Comparison of ENCODE assay signal across 16 mouse cellular contexts in genomic region chr11:95022237-95022992, GRCm38 (mm10). TPM values are rescaled to one million over a fixed set of nuclear protein-coding genes. Genes with fewer than 3 reads are reported as not detected.
DNase-seq lines count a peak whose midpoint lies in the region; ATAC-seq and TF ChIP-seq lines count a peak whose summit lies in the region.
"Had no signal": no experiment of that assay in that cellular context is flagged by ENCODE, and none has a peak within 500 bp of the region (broad histone marks: within the 10 kb centered on the region; RNA-seq: fewer than 3 reads in every experiment).

No protein-coding gene starts in this region.

- peak; percentile 31 for DNase-seq in forebrain, postnatal 0 days
- no peak for DNase-seq in lung, postnatal 0 days (ENCODE audit: low spot score)
- no peak for DNase-seq in lung, postnatal 10 days
- peak; percentile 21 for DNase-seq in NIH3T3 (ENCODE audit: low read depth)
- DNase-seq in liver, embryonic 14.5 days (ENCODE audit: low read depth in 3 of 3, low spot score in 3 of 3), result no peak
- no peak for DNase-seq in kidney, adult 11 months
- DNase-seq in adrenal gland, adult 8-10 months, result no peak
- DNase-seq: cerebellum, postnatal 10 days; gastrocnemius, postnatal 10 days; thymus, postnatal 25 days had no signal

- H3K4me2 ChIP-seq in forebrain, postnatal 0 days (ENCODE audit: low read depth), result no peak overlapping the region
- no peak overlapping the region for H3K4me2 ChIP-seq in forebrain, embryonic 12.5 days
- H3K4me2 ChIP-seq in lung, postnatal 0 days (replicated peaks; ENCODE audit: low read depth, low read length), result no peak overlapping the region
- no peak overlapping the region for H3K4me2 ChIP-seq in liver, embryonic 14.5 days (ENCODE audit: low read depth)
- H3K4me2 ChIP-seq: embryonic facial prominence, embryonic 12.5 days; heart, embryonic 12.5 days; hindbrain, embryonic 13.5 days had no signal

- peaks cover 78% of the 10 kb centered on the region for H3K36me3 ChIP-seq in forebrain, postnatal 0 days (ENCODE audit: insufficient read depth)
- H3K36me3 ChIP-seq in forebrain, embryonic 12.5 days (replicated peaks), result peaks cover 89% of the 10 kb centered on the region
- no peaks in the 10 kb centered on the region; the same call in 1 of the 2 replicates for H3K36me3 ChIP-seq in lung, postnatal 0 days (ENCODE audit: insufficient read depth, low read length)
- H3K36me3 ChIP-seq in liver, embryonic 14.5 days (replicated peaks; ENCODE audit: control insufficient read depth, insufficient read depth, low read depth), result peaks cover 68% of the 10 kb centered on the region

- H3K9me3 ChIP-seq in forebrain, postnatal 0 days (ENCODE audit: low read length), result no peaks in the 10 kb centered on the region
- H3K9me3 ChIP-seq in forebrain, embryonic 12.5 days, result no peaks in the 10 kb centered on the region
- H3K9me3 ChIP-seq in lung, postnatal 0 days (ENCODE audit: low read length), result no peaks in the 10 kb centered on the region
- no peaks in the 10 kb centered on the region for H3K9me3 ChIP-seq in liver, embryonic 14.5 days (ENCODE audit: control insufficient read depth, low read length)
- H3K9me3 ChIP-seq: embryonic facial prominence, embryonic 12.5 days; heart, embryonic 12.5 days; hindbrain, embryonic 13.5 days had no signal

- H3K4me3 ChIP-seq in forebrain, postnatal 0 days (ENCODE audit: low read depth, low read length), result no peak overlapping the region
- H3K4me3 ChIP-seq in forebrain, embryonic 12.5 days (replicated peaks), result no peak overlapping the region
- no peak overlapping the region for H3K4me3 ChIP-seq in lung, postnatal 0 days (ENCODE audit: low read depth, low read length)
- H3K4me3 ChIP-seq in liver, embryonic 14.5 days (ENCODE audit: insufficient read depth in 1 of 2, low read depth in 2 of 2, low read length in 2 of 2), result no peak overlapping the region
- H3K4me3 ChIP-seq: embryonic facial prominence, embryonic 12.5 days; heart, embryonic 12.5 days; hindbrain, embryonic 13.5 days had no signal

- no peaks in the 10 kb centered on the region for H3K4me1 ChIP-seq in forebrain, postnatal 0 days (ENCODE audit: insufficient read depth)
- H3K4me1 ChIP-seq in forebrain, embryonic 12.5 days, result no peaks in the 10 kb centered on the region
- no peaks in the 10 kb centered on the region for H3K4me1 ChIP-seq in lung, postnatal 0 days (ENCODE audit: insufficient read depth, low read depth, low read length)
- no peaks in the 10 kb centered on the region; a peak in 1 of 4 replicates for H3K4me1 ChIP-seq in liver, embryonic 14.5 days (replicated peaks; ENCODE audit: control insufficient read depth in 2 of 2, insufficient read depth in 2 of 2, low read length in 1 of 2)
- H3K4me1 ChIP-seq: embryonic facial prominence, embryonic 12.5 days had no signal

- no peak for ATAC-seq in forebrain, postnatal 0 days
- no peak for ATAC-seq in forebrain, embryonic 12.5 days (ENCODE audit: low FRiP score)
- no peak for ATAC-seq in lung, postnatal 0 days
- ATAC-seq in liver, embryonic 14.5 days (ENCODE audit: insufficient read depth), result no peak

- 83% methylated on average over 10 of the region's 10 CpGs for WGBS in forebrain, postnatal 0 days
- 84% methylated on average over 10 of the region's 10 CpGs for WGBS in forebrain, embryonic 12.5 days
- 78% methylated on average over 10 of the region's 10 CpGs for WGBS in lung, postnatal 0 days
- 62% methylated on average over 10 of the region's 10 CpGs for WGBS in liver, embryonic 14.5 days (ENCODE audit: insufficient replicate concordance)

- peak; percentile 56 for TF ChIP-seq CTCF in forebrain, postnatal 0 days (IDR thresholded peaks at IDR 0.05; ENCODE audit: low read depth)
- peak; percentile 63 for TF ChIP-seq CTCF in lung, postnatal 0 days (IDR thresholded peaks at IDR 0.05)
- peak; percentile 79 for TF ChIP-seq CTCF in liver, embryonic 14.5 days (IDR thresholded peaks at IDR 0.05; ENCODE audit: low read depth)

- no peaks in the 10 kb centered on the region for H3K27me3 ChIP-seq in forebrain, postnatal 0 days (ENCODE audit: insufficient read depth, low read length)
- H3K27me3 ChIP-seq in forebrain, embryonic 12.5 days, result no peaks in the 10 kb centered on the region
- no peaks in the 10 kb centered on the region for H3K27me3 ChIP-seq in lung, postnatal 0 days (replicated peaks; ENCODE audit: insufficient read depth, low read length)
- H3K27me3 ChIP-seq in liver, embryonic 14.5 days (ENCODE audit: control insufficient read depth, insufficient read depth, low read length), result no peaks in the 10 kb centered on the region
- H3K27me3 ChIP-seq: embryonic facial prominence, embryonic 12.5 days; hindbrain, embryonic 13.5 days had no signal

- H3K27ac ChIP-seq in forebrain, postnatal 0 days (ENCODE audit: low read depth, low read length), result no peak overlapping the region
- no peak overlapping the region for H3K27ac ChIP-seq in forebrain, embryonic 12.5 days
- H3K27ac ChIP-seq in lung, postnatal 0 days (ENCODE audit: low read length), result no peak overlapping the region
- H3K27ac ChIP-seq in liver, embryonic 14.5 days, result no peak overlapping the region
- H3K27ac ChIP-seq: embryonic facial prominence, embryonic 12.5 days; hindbrain, embryonic 13.5 days had no signal

- TF ChIP-seq EP300 in lung, postnatal 0 days (IDR thresholded peaks at IDR 0.05), result no peak
- TF ChIP-seq EP300 in liver, embryonic 14.5 days (IDR thresholded peaks at IDR 0.05; ENCODE audit: low read depth), result no peak

- H3K9ac ChIP-seq in forebrain, postnatal 0 days, result no peak overlapping the region
- H3K9ac ChIP-seq in forebrain, embryonic 12.5 days, result no peak overlapping the region
- no peak overlapping the region for H3K9ac ChIP-seq in lung, postnatal 0 days (replicated peaks; ENCODE audit: low read depth)
- H3K9ac ChIP-seq in liver, embryonic 14.5 days (replicated peaks), result no peak overlapping the region
- H3K9ac ChIP-seq: embryonic facial prominence, embryonic 12.5 days; heart, embryonic 12.5 days; hindbrain, embryonic 13.5 days had no signal

RNA-seq across cellular contexts. Expression of gene Samd14, which starts 12.7 kb away (rescaled TPM):
- 145 and 150 TPM in 2 replicates for total RNA-seq in forebrain, postnatal 0 days (2014; rRNA removed)
- polyA plus RNA-seq in forebrain, postnatal 0 days (2015; fragmentation: Nextera tagmentation; extraction: Ambion mirVana), result 113 and 130 TPM in 2 replicates
- polyA plus RNA-seq in forebrain, embryonic 12.5 days (2016; fragmentation: Nextera tagmentation; extraction: Ambion mirVana), result 80.5 and 86.7 TPM in 2 replicates
- 5.4 and 5.8 TPM in 2 replicates for polyA plus RNA-seq in lung, postnatal 0 days (2015; fragmentation: Nextera tagmentation; extraction: Ambion mirVana)
- 33.1 and 41.9 TPM in 2 replicates for polyA plus RNA-seq in liver, embryonic 14.5 days (2012; rRNA removed)
- polyA plus RNA-seq in liver, embryonic 14.5 days (2014; fragmentation: Nextera tagmentation; extraction: Ambion mirVana), result 24.7 and 34.2 TPM in 2 replicates
- 1 to 10 TPM; 3.9 to 9.1 (median 5.6) TPM for total RNA-seq in adrenal gland, adult 8-10 months (2022)

RNA-seq across cellular contexts. Expression of gene Pdk2, which starts 18.7 kb away (rescaled TPM):
- total RNA-seq in forebrain, postnatal 0 days (2014; rRNA removed), result 6.9 and 10.2 TPM in 2 replicates
- polyA plus RNA-seq in forebrain, postnatal 0 days (2015; fragmentation: Nextera tagmentation; extraction: Ambion mirVana), result 31.9 and 38.1 TPM in 2 replicates
- 17.3 and 19.4 TPM in 2 replicates for polyA plus RNA-seq in forebrain, embryonic 12.5 days (2016; fragmentation: Nextera tagmentation; extraction: Ambion mirVana)
- 39.3 and 51.1 TPM in 2 replicates for polyA plus RNA-seq in lung, postnatal 0 days (2015; fragmentation: Nextera tagmentation; extraction: Ambion mirVana)
- polyA plus RNA-seq in liver, embryonic 14.5 days (2012; rRNA removed), result 3.5 and 3.6 TPM in 2 replicates
- polyA plus RNA-seq in liver, embryonic 14.5 days (2014; fragmentation: Nextera tagmentation; extraction: Ambion mirVana), result 7.0 and 9.1 TPM in 2 replicates
- total RNA-seq in adrenal gland, adult 8-10 months (2022), result 10 to 100 TPM; 60.9 to 90.5 (median 76.0) TPM

RNA-seq across cellular contexts. Expression of gene Ppp1r9b, which starts 31.6 kb away (rescaled TPM):
- 184 and 202 TPM in 2 replicates for total RNA-seq in forebrain, postnatal 0 days (2014; rRNA removed)
- polyA plus RNA-seq in forebrain, postnatal 0 days (2015; fragmentation: Nextera tagmentation; extraction: Ambion mirVana), result 22.3 and 24.9 TPM in 2 replicates
- 16.6 and 17.7 TPM in 2 replicates for polyA plus RNA-seq in forebrain, embryonic 12.5 days (2016; fragmentation: Nextera tagmentation; extraction: Ambion mirVana)
- 9.8 and 11.5 TPM in 2 replicates for polyA plus RNA-seq in lung, postnatal 0 days (2015; fragmentation: Nextera tagmentation; extraction: Ambion mirVana)
- polyA plus RNA-seq in liver, embryonic 14.5 days (2012; rRNA removed), result 14.1 and 14.9 TPM in 2 replicates
- 8.8 and 10.4 TPM in 2 replicates for polyA plus RNA-seq in liver, embryonic 14.5 days (2014; fragmentation: Nextera tagmentation; extraction: Ambion mirVana)
- 100 to 1,000 TPM; 116 to 149 (median 131) TPM for total RNA-seq in adrenal gland, adult 8-10 months (2022)

RNA-seq across cellular contexts. Expression of gene Sgca, which starts 46.3 kb away (rescaled TPM):
- 0.15 TPM in 1 of 2 replicates, not detected in the other for total RNA-seq in forebrain, postnatal 0 days (2014; rRNA removed)
- 0.09 and 0.13 TPM in 2 replicates for polyA plus RNA-seq in forebrain, postnatal 0 days (2015; fragmentation: Nextera tagmentation; extraction: Ambion mirVana)
- not detected in 2 replicates for polyA plus RNA-seq in forebrain, embryonic 12.5 days (2016; fragmentation: Nextera tagmentation; extraction: Ambion mirVana)
- 0.33 and 0.55 TPM in 2 replicates for polyA plus RNA-seq in lung, postnatal 0 days (2015; fragmentation: Nextera tagmentation; extraction: Ambion mirVana)
- polyA plus RNA-seq in liver, embryonic 14.5 days (2012; rRNA removed), result 0.04 TPM in 1 of 2 replicates, not detected in the other
- polyA plus RNA-seq in liver, embryonic 14.5 days (2014; fragmentation: Nextera tagmentation; extraction: Ambion mirVana), result not detected in 2 replicates
- not detected for total RNA-seq in adrenal gland, adult 8-10 months (2022)
- total RNA-seq: monocyte, adult 5-6 weeks had no signal
- polyA plus RNA-seq: forebrain, embryonic 11.5 days had no signal

RNA-seq across cellular contexts. Expression of gene Itga3, which starts 54.2 kb away (rescaled TPM):
- 12.3 and 23.5 TPM in 2 replicates for total RNA-seq in forebrain, postnatal 0 days (2014; rRNA removed)
- polyA plus RNA-seq in forebrain, postnatal 0 days (2015; fragmentation: Nextera tagmentation; extraction: Ambion mirVana), result 5.2 and 7.4 TPM in 2 replicates
- polyA plus RNA-seq in forebrain, embryonic 12.5 days (2016; fragmentation: Nextera tagmentation; extraction: Ambion mirVana), result 3.8 and 5.2 TPM in 2 replicates
- polyA plus RNA-seq in lung, postnatal 0 days (2015; fragmentation: Nextera tagmentation; extraction: Ambion mirVana), result 44.3 and 63.1 TPM in 2 replicates
- polyA plus RNA-seq in liver, embryonic 14.5 days (2012; rRNA removed), result 1.7 and 2.0 TPM in 2 replicates
- 1.5 and 1.9 TPM in 2 replicates for polyA plus RNA-seq in liver, embryonic 14.5 days (2014; fragmentation: Nextera tagmentation; extraction: Ambion mirVana)
- total RNA-seq in adrenal gland, adult 8-10 months (2022), result 10 to 100 TPM; 40.8 to 74.6 (median 49.9) TPM

Comparison
In these comparisons a context has a peak if more than half of its experiments do, and no peak if none do; other contexts are left out.
1. DNase-seq: peak in forebrain, postnatal 0 days (single experiment) and NIH3T3 (single experiment); none in lung, postnatal 0 days (single experiment), lung, postnatal 10 days (single experiment), liver, embryonic 14.5 days (0 of 3), kidney, adult 11 months (single experiment) and adrenal gland, adult 8-10 months (single experiment).
2. Peak in every context shown above with its lines, with median percentiles within 50 percentile points of each other: CTCF ChIP-seq.